Mouse (Mus musculus) forebrain, embryonic 14.5 days (tissue): ENCODE data around the gene Abhd5. TPM values are rescaled to one million over a fixed set of nuclear protein-coding genes. Genes with fewer than 3 reads are reported as not detected.

Experiments used
- ATAC-seq: fragments of 200-750 bp; cut with Nextera tagmentation; 2 replicates; pipeline ENCODE4 v1.8.0; 2017; ENCODE audit warnings: mild to moderate bottlenecking, moderate library complexity
- DNase-seq: peaks from one replicate; pipeline ENCODE4 v3.0.0-alpha.2; 2015; ENCODE audit warnings: low spot score
- H3K27ac ChIP-seq: fragments of 300-500 bp; sonication (generic); 2 replicates; pipeline ENCODE4 v1.5.1; 2014; ENCODE audit warnings: low read depth, mild to moderate bottlenecking, control low read depth, low read length, moderate library complexity
- H3K27me3 ChIP-seq: fragments of 300-500 bp; sonication (generic); replicated peaks from 2 replicates; pipeline ENCODE4 v1.6.1; 2014; ENCODE audit warnings: low read length, control low read depth, mixed read lengths; ENCODE audit not compliant: control insufficient read depth, insufficient read depth
- H3K36me3 ChIP-seq: fragments of 300-500 bp; sonication (generic); 2 replicates; pipeline ENCODE4 v1.6.1; 2014; ENCODE audit warnings: low read length, control low read depth; ENCODE audit not compliant: control insufficient read depth, insufficient read depth
- H3K4me1 ChIP-seq: fragments of 300-500 bp; sonication (generic); 2 replicates; pipeline ENCODE4 v1.6.1; 2014; ENCODE audit warnings: antibody characterized with exemption, low read length, control low read depth; ENCODE audit not compliant: control insufficient read depth, insufficient read depth
- H3K4me2 ChIP-seq: fragments of 300-500 bp; sonication (generic); 2 replicates; pipeline ENCODE4 v1.6.1; 2014; ENCODE audit warnings: mild to moderate bottlenecking, control low read depth, low read length
- H3K4me3 ChIP-seq: fragments of 300-500 bp; sonication (generic); 2 replicates; pipeline ENCODE4 v1.5.1; 2014; ENCODE audit warnings: low read depth, low read length, control low read depth
- H3K9ac ChIP-seq: fragments of 300-500 bp; sonication (generic); 2 replicates; pipeline ENCODE4 v1.6.1; 2014; ENCODE audit warnings: mild to moderate bottlenecking, low read length, control low read depth, moderate library complexity
- H3K9me3 ChIP-seq: fragments of 300-500 bp; sonication (generic); replicated peaks from 2 replicates; pipeline ENCODE4 v1.6.1; 2016; ENCODE audit warnings: low read length, control low read depth, mixed read lengths; ENCODE audit not compliant: control insufficient read depth
- WGBS: fragments of 180-500 bp; shearing (Covaris S2); extraction: QIAGEN DNeasy Blood & Tissue Kit; methylation state at CpG from one replicate; pipeline ENCODE4 v1.1.7; 2014; 5-methylcytosine and 5-hydroxymethylcytosine counted together
- polyA plus RNA-seq: library from polyadenylated mRNA; unstranded; fragments of >200 nt; fragmentation: Nextera tagmentation; extraction: Ambion mirVana; gene quantifications from 2 replicates; pipeline ENCODE4 v1.2.1, GENCODE M21; 2014

Gene Abhd5
- polyA plus RNA-seq, 1 experiment from 2014 or later: 26.9 TPM

DNA sequence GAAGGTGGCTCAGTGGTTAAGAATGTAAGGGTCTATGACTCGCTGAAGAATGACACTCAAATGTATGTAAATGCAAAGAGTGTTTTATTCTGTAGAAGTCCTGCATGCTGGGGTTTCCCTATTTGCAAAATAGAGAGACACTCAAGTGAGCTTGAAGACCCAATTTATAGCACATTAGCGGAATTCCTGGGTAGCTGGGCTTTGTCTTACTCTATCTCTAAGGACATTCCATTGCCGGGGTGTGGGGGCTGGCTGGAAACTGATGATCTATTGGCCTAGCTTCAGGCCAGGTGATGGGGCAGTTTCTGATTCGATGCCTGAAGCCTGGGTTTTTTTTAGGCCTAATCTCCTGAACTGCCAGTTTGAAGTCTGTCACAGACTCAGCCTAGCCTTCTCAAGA is 36.5 kb upstream of the Abhd5 start:
- Histone ChIP-seq H3K27me3 (no peaks in the 10 kb centered on the region), H3K9ac (no peak overlapping the region), H3K4me3 (no peak overlapping the region), H3K4me1 (no peaks in the 10 kb centered on the region), H3K4me2 (no peak overlapping the region), H3K36me3 (no peaks in the 10 kb centered on the region), H3K9me3 (no peaks in the 10 kb centered on the region), H3K27ac (no peak overlapping the region)
- WGBS: 73% methylated on average over 4 of the region's 4 CpGs
- no peak for ATAC-seq
- no peak for DNase-seq

DNA sequence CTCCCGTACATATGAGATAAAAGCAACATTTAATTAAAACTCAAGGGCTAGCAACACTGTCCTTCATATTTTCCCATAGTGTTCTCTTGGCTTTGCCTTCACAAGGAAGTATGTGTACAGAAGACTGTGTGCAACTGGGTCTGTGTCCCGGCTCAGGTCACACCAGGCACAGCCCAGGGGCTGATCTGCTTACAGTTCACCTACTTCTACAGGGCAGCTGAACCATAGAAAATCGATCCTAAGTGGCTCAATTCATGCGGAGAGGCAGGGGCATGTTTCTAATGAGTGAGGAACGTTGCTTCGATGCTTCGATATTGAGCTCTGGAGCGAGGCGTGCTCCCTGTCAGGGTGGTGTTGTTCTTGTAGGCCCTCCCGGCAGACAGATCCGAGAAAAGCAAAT is 35.9 kb upstream of the Abhd5 start:
- no peak for DNase-seq
- H3K4me3 ChIP-seq: no peak overlapping the region
- H3K36me3 ChIP-seq: no peaks in the 10 kb centered on the region
- H3K27me3 ChIP-seq: no peaks in the 10 kb centered on the region
- H3K27ac ChIP-seq: no peak overlapping the region
- H3K9me3 ChIP-seq: no peaks in the 10 kb centered on the region
- 66% methylated on average over 11 of the region's 11 CpGs for WGBS
- H3K4me2 ChIP-seq: no peak overlapping the region
- H3K4me1 ChIP-seq: no peaks in the 10 kb centered on the region
- ATAC-seq: no peak
- no peak overlapping the region for H3K9ac ChIP-seq

DNA sequence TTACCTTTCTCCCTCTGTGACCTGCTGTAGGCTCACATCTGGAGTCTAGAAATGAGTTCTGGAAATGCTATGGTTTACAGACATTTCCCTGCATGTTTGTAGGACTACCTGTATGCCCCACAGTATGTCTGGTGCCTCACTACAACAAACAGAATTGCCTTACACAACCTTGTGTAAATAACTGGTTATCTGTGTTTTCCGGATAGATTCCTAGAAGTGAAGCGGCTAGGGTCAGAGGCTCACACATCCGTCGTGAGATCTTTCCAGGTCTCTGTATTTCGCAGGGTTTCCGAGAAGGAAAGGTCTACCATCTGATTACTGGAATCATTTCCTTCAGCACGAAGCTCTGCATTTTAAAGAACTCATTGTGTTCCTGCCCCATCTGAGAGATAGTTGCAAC is 34.8 kb upstream of the Abhd5 start:
- no peaks in the 10 kb centered on the region for H3K27me3 ChIP-seq
- DNase-seq: no peak
- H3K4me2 ChIP-seq: no peak overlapping the region
- no peak overlapping the region for H3K27ac ChIP-seq
- no peaks in the 10 kb centered on the region for H3K9me3 ChIP-seq
- H3K4me3 ChIP-seq: no peak overlapping the region
- no peak overlapping the region for H3K9ac ChIP-seq
- no peak for ATAC-seq
- no peaks in the 10 kb centered on the region for H3K4me1 ChIP-seq
- H3K36me3 ChIP-seq: no peaks in the 10 kb centered on the region
- 94% methylated on average over 7 of the region's 7 CpGs for WGBS

DNA sequence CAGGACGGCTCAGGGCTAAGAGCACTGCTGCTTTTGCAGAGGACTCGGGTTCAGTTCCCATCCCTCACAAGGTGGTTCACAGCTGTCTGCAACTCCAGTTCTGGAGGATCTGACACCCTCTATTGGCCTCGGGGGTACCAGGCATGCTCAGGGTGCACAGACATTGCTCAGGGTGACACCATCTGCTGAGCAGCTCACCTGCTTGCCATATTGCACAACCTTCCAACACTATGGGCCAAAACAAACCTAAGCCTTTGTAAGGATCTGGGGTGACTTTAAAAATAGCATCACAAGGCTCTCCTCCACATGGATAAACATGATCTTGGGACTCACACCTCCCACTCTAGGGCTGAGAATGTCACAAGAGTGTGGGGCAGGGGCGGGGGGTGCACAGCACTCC is 30.8 kb upstream of the Abhd5 start:
- no peak overlapping the region for H3K4me3 ChIP-seq
- H3K9ac ChIP-seq: no peak overlapping the region
- no peaks in the 10 kb centered on the region for H3K36me3 ChIP-seq
- no peak overlapping the region for H3K4me2 ChIP-seq
- ATAC-seq: no peak
- DNase-seq: no peak
- H3K9me3 ChIP-seq: no peaks in the 10 kb centered on the region
- H3K27ac ChIP-seq: no peak overlapping the region
- H3K27me3 ChIP-seq: no peaks in the 10 kb centered on the region
- WGBS: 94% methylated on average over 4 of the region's 4 CpGs
- no peaks in the 10 kb centered on the region for H3K4me1 ChIP-seq

DNA sequence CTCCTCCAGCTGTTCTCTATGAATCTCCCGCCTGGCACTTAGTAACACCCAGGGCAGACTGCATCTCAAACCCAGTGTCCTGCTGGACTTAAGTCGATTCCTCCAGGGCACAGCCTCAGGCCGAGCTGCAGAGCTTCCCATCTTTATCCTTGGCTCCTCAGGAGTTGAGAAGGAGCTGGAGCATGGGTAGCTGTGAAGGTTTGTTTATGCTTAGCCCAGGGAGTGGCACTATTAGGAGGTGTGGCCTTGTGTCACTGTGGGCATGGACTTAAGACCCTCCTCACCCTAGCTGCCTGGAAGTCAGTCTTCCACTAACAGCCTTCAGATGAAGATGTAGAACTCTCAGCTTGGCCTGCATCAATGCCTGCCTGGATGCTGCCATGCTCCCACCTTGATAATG is 29.1 kb upstream of the Abhd5 start:
- DNase-seq: no peak
- H3K36me3 ChIP-seq: no peaks in the 10 kb centered on the region
- H3K4me3 ChIP-seq: no peak overlapping the region
- no peaks in the 10 kb centered on the region for H3K27me3 ChIP-seq
- no peak overlapping the region for H3K9ac ChIP-seq
- ATAC-seq: no peak
- no peaks in the 10 kb centered on the region for H3K4me1 ChIP-seq
- WGBS: 80% methylated on average over 3 of the region's 3 CpGs
- no peak overlapping the region for H3K4me2 ChIP-seq
- no peaks in the 10 kb centered on the region for H3K9me3 ChIP-seq
- H3K27ac ChIP-seq: no peak overlapping the region

DNA sequence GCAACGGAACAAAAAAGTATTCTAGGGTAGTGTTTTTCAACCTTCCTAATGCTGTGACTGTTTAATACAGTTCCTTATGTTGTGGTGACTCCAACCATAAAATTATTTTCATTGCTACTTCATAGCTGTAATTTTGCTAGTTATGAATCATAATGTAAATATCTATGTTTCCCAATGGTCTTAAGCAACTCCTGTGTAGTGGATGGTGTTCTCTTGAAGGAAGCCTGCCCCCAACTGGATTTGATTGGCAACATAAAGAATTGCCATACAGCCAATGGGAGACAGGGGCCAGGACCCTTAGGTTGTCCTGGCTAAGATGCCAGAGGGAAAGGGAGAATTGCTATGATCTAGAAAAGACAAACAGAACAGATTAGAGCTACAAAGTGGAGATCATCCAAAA is 25.4 kb upstream of the Abhd5 start:
- no peaks in the 10 kb centered on the region for H3K36me3 ChIP-seq
- no peaks in the 10 kb centered on the region for H3K9me3 ChIP-seq
- H3K27me3 ChIP-seq: no peaks in the 10 kb centered on the region
- no peak for DNase-seq
- ATAC-seq: no peak
- no peak overlapping the region for H3K9ac ChIP-seq
- H3K4me1 ChIP-seq: no peaks in the 10 kb centered on the region
- H3K4me2 ChIP-seq: no peak overlapping the region
- no peak overlapping the region for H3K27ac ChIP-seq
- no peak overlapping the region for H3K4me3 ChIP-seq
- 100% methylated on average over 1 of the region's 1 CpGs for WGBS

DNA sequence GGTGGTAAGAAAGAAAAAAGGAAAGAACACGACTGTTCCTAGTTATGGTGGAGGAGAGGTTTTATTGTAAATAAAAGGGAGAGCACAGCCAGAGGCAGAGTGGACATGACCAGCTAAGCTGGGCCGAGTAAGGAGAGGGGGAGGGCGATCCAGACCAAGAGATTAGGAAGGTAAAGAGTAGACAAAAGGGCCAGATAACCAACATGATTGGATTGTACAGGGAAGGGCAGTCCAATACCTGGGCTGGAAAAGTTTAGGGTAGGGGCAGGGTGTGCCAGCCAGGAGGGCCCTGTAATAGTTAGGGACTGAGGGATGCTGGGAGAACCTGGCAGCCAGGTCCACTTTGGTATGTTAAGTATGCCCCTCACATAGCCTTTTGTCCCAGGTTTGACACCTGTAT is 23.2 kb upstream of the Abhd5 start:
- no peak overlapping the region for H3K4me3 ChIP-seq
- no peak for DNase-seq
- no peaks in the 10 kb centered on the region for H3K27me3 ChIP-seq
- H3K36me3 ChIP-seq: no peaks in the 10 kb centered on the region
- WGBS: 69% methylated on average over 3 of the region's 3 CpGs
- H3K4me2 ChIP-seq: no peak overlapping the region
- no peaks in the 10 kb centered on the region for H3K9me3 ChIP-seq
- no peak overlapping the region for H3K9ac ChIP-seq
- ATAC-seq: no peak
- H3K4me1 ChIP-seq: no peaks in the 10 kb centered on the region
- no peak overlapping the region for H3K27ac ChIP-seq

DNA sequence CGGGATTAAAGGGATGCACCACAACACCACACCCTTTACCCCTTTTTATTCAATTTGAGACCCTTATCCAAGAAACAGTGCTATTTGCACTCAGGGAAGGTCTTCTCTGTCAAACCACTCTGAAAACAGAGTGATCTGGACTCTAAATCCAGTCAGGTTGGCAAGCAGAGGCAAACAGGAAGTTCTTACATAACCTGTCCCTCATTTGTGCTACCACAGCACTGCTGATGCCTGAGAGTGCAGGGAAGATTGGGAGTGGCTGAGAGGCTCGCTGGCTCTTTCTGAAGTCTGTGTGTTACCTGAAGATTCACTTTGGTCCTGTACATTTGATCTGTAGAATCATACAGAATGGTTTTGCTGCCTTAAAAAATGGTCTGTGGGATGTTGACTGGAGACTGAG is 14.7 kb upstream of the Abhd5 start:
- no peak overlapping the region for H3K9ac ChIP-seq
- ATAC-seq: no peak
- no peaks in the 10 kb centered on the region for H3K4me1 ChIP-seq
- no peaks in the 10 kb centered on the region for H3K27me3 ChIP-seq
- H3K27ac ChIP-seq: no peak overlapping the region
- no peak for DNase-seq
- no peak overlapping the region for H3K4me2 ChIP-seq
- H3K4me3 ChIP-seq: no peak overlapping the region
- WGBS: 76% methylated on average over 2 of the region's 2 CpGs
- no peaks in the 10 kb centered on the region for H3K9me3 ChIP-seq
- H3K36me3 ChIP-seq: no peaks in the 10 kb centered on the region

DNA sequence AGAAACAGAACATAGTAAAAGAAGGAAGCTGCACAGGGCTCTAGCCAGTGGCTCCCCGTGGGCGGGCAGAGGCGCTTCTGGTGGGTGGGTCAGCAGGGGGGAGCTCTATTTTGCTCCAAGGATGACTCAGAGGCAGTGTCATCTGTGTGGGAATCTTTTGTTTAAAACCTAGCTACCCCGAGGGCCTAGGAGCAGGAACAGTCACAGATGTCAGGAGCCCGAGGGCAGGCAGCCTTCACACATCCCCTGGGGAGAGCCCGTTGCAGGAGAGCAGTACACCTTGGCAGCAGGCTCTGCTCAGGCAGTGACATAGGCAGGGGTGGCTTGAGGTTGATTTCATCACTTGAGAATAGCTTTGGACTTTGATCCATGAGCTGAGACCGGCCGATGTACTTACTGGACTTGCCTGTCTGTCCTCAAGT is 13.9 kb upstream of the Abhd5 start:
- DNase-seq (no peak), ATAC-seq (no peak)
- Histone ChIP-seq H3K9ac (no peak overlapping the region), H3K4me1 (no peaks in the 10 kb centered on the region), H3K36me3 (no peaks in the 10 kb centered on the region), H3K4me3 (no peak overlapping the region), H3K9me3 (no peaks in the 10 kb centered on the region), H3K4me2 (no peak overlapping the region), H3K27ac (no peak overlapping the region), H3K27me3 (no peaks in the 10 kb centered on the region)
- WGBS: 64% methylated on average over 8 of the region's 8 CpGs

DNA sequence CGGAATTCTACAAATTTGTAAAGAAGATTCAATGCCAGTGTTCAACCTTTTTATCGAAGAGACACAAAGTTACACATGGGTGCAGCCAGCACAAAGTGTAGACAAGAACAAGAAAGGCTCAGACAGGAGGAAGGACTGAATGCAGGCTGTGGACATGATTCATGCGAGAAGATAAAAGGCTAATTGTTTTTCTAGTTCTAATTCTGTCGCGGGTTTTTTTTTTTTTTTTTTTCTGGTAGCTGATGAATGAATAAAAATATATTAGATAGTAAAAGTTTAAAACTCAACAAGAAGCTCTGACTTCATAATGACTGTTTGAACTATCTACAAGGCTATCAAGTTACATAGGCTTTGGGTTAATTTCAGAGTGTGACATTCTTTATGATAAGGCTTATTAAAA is 11.4 kb upstream of the Abhd5 start:
- Histone ChIP-seq H3K27me3 (no peaks in the 10 kb centered on the region), H3K36me3 (no peaks in the 10 kb centered on the region), H3K4me2 (no peak overlapping the region), H3K4me1 (no peaks in the 10 kb centered on the region), H3K9ac (no peak overlapping the region), H3K4me3 (no peak overlapping the region), H3K27ac (no peak overlapping the region), H3K9me3 (no peaks in the 10 kb centered on the region)
- no peak for ATAC-seq
- 63% methylated on average over 5 of the region's 5 CpGs for WGBS
- no peak for DNase-seq
